Mouse (Mus musculus): ENCODE results near the gene Exoc3. TPM values are rescaled to one million over a fixed set of nuclear protein-coding genes. Genes with fewer than 3 reads are reported as not detected.

The Exoc3 gene
- polyA plus RNA-seq, 1 experiment from 2014 or later, result 125 TPM

Other genes with a start within 250 kb of the Exoc3 start
- gene Zdhhc11, start 244.9 kb downstream of the Exoc3 start, polyA plus RNA-seq (2014; fragmentation: Nextera tagmentation; extraction: Ambion mirVana), result not detected in 2 replicates
- 13.4 and 15.7 TPM in 2 replicates for gene Tppp, start 199.3 kb downstream of the Exoc3 start, polyA plus RNA-seq (2014; fragmentation: Nextera tagmentation; extraction: Ambion mirVana)
- gene Cep72, start 146.4 kb downstream of the Exoc3 start, polyA plus RNA-seq (2014; fragmentation: Nextera tagmentation; extraction: Ambion mirVana), result 7.5 and 9.3 TPM in 2 replicates
- 0.46 TPM in 1 of 2 replicates, not detected in the other for gene Slc9a3, start 87.3 kb downstream of the Exoc3 start, polyA plus RNA-seq (2014; fragmentation: Nextera tagmentation; extraction: Ambion mirVana)
- 0.51 and 0.52 TPM in 2 replicates for gene Ahrr, start 83.6 kb upstream of the Exoc3 start, polyA plus RNA-seq (2014; fragmentation: Nextera tagmentation; extraction: Ambion mirVana)
- 126 and 138 TPM in 2 replicates for gene Pdcd6, start 108.8 kb upstream of the Exoc3 start, polyA plus RNA-seq (2014; fragmentation: Nextera tagmentation; extraction: Ambion mirVana)
- gene Sdha, start 141.5 kb upstream of the Exoc3 start, polyA plus RNA-seq (2014; fragmentation: Nextera tagmentation; extraction: Ambion mirVana), result 195 and 217 TPM in 2 replicates
- 46.2 and 46.8 TPM in 2 replicates for gene Ccdc127, start 141.6 kb upstream of the Exoc3 start, polyA plus RNA-seq (2014; fragmentation: Nextera tagmentation; extraction: Ambion mirVana)
- gene Lrrc14b, start 155.3 kb upstream of the Exoc3 start, polyA plus RNA-seq (2014; fragmentation: Nextera tagmentation; extraction: Ambion mirVana), result not detected in 2 replicates
- 6.9 and 10.3 TPM in 2 replicates for gene Zfp72, start 182.1 kb upstream of the Exoc3 start, polyA plus RNA-seq (2014; fragmentation: Nextera tagmentation; extraction: Ambion mirVana)
- 74.7 and 91.2 TPM in 2 replicates for gene Ftl1-ps1, start 191.0 kb upstream of the Exoc3 start, polyA plus RNA-seq (2014; fragmentation: Nextera tagmentation; extraction: Ambion mirVana)

Data from hindbrain, embryonic 14.5 days (tissue).